Mouse (Mus musculus) thymus, adult 2 months (tissue): ENCODE measurements around the gene Traf1. TPM values are rescaled to one million over a fixed set of nuclear protein-coding genes. Genes with fewer than 3 reads are reported as not detected.
A peak's percentile ranks its signal among the peaks of the same experiment; 100 is the strongest.

Experiments
- DNase-seq: peaks from one replicate; pipeline ENCODE4 v3.0.0; 2021
- H3K27ac ChIP-seq: fragments of 200-500 bp; 2 replicates; pipeline ENCODE4 v1.5.1; 2012; ENCODE audit warnings: low read length, control low read depth; ENCODE audit not compliant: control insufficient read depth, insufficient read depth
- H3K27me3 ChIP-seq: fragments of 200-500 bp; 2 replicates; pipeline ENCODE4 v1.6.1; 2012; ENCODE audit warnings: mild to moderate bottlenecking, low read length, moderate library complexity, mixed read lengths; ENCODE audit not compliant: control insufficient read depth, insufficient read depth
- H3K36me3 ChIP-seq: fragments of 200-500 bp; 2 replicates; pipeline ENCODE4 v1.6.1; 2012; ENCODE audit warnings: mild to moderate bottlenecking, low read length, moderate library complexity; ENCODE audit not compliant: control insufficient read depth, insufficient read depth
- H3K4me1 ChIP-seq: fragments of 200-500 bp; replicated peaks from 2 replicates; pipeline ENCODE4 v1.6.1; 2012; ENCODE audit warnings: low read length; ENCODE audit not compliant: control insufficient read depth, insufficient read depth
- H3K4me3 ChIP-seq: fragments of 200-500 bp; 2 replicates; pipeline ENCODE4 v1.5.1; 2012; ENCODE audit warnings: mild to moderate bottlenecking, low read length, control low read depth, moderate library complexity; ENCODE audit not compliant: control insufficient read depth, insufficient read depth
- CTCF ChIP-seq: fragments of 200-500 bp; IDR thresholded peaks from 2 replicates; pipeline ENCODE4 v1.5.1; 2012; ENCODE audit warnings: mild to moderate bottlenecking, control low read depth, low read length, moderate library complexity, borderline replicate concordance; ENCODE audit not compliant: control insufficient read depth, poor library complexity, insufficient read depth; ENCODE audit errors: extremely low read depth
- POLR2A ChIP-seq: fragments of 200-500 bp; IDR thresholded peaks from 2 replicates; pipeline ENCODE4 v1.6.1; 2012; ENCODE audit warnings: mild to moderate bottlenecking, low read length, control low read depth, moderate library complexity; ENCODE audit not compliant: control insufficient read depth, poor library complexity, insufficient read depth; ENCODE audit errors: extremely low read depth
- WGBS: fragments of 180-500 bp; shearing (Covaris S2); methylation state at CpG from one replicate; pipeline ENCODE4 v1.1.7; 2018; 5-methylcytosine and 5-hydroxymethylcytosine counted together
- polyA plus RNA-seq: library from polyadenylated mRNA; depleted of rRNA; stranded (reverse); fragments of >200 nt; gene quantifications from 2 replicates; pipeline ENCODE4 v1.2.3, GENCODE M21; 2012

The Traf1 gene
- polyA plus RNA-seq, 1 experiment: 80.4 TPM

- peak; percentile 92 for DNase-seq
- 2% methylated on average over 13 of the region's 13 CpGs for WGBS
Observed at GRCm38 (mm10) chr2:34963371-34963956, 1.9 kb upstream of the Traf1 start.

DNA sequence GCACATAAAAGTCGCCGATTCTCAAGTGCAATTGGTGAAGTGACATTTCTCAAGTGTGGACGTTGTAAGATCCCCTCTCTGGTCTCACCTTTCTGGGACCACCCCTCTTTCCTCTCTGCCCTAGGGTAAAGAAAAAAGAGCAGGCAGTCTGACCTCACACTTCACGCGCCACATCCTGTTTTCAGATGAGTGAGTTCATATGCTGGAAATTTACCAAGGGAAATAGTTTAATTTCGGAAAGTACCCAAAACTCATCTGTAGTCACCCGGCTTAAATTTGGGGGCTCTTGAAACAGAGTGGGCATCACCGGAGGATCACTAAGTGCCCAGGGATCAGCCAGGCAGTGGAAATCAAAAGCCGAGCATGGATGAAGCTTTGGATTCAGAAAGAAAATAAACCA lies 1.3 kb upstream of the Traf1 start:
- H3K4me1 ChIP-seq: peaks cover 75% of the 10 kb centered on the region
- no peak for TF ChIP-seq POLR2A
- no peak for TF ChIP-seq CTCF
- no peaks in the 10 kb centered on the region for H3K36me3 ChIP-seq
- WGBS: 14% methylated on average over 9 of the region's 9 CpGs
- DNase-seq: peak; percentile 71
- no peaks in the 10 kb centered on the region for H3K27me3 ChIP-seq
- H3K27ac ChIP-seq: peak overlapping the region; percentile 96
- no peak overlapping the region for H3K4me3 ChIP-seq

More at GRCm38 (mm10) chr2:34963371-34963956, 1.9 kb upstream of the Traf1 start:
- peak overlapping the region; percentile 10; the same call in 1 of the 2 replicates for H3K4me3 ChIP-seq
- H3K36me3 ChIP-seq: no peaks in the 10 kb centered on the region
- H3K27me3 ChIP-seq: no peaks in the 10 kb centered on the region
- peak overlapping the region; percentile 96 for H3K27ac ChIP-seq
- peaks cover 70% of the 10 kb centered on the region for H3K4me1 ChIP-seq
- TF ChIP-seq POLR2A: peak; percentile 68; the same call in 1 of the 2 replicates
- no peak for TF ChIP-seq CTCF

- Histone ChIP-seq H3K4me1 (peaks cover 79% of the 10 kb centered on the region), H3K4me3 (no peak overlapping the region), H3K27me3 (no peaks in the 10 kb centered on the region), H3K36me3 (no peaks in the 10 kb centered on the region), H3K27ac (peak overlapping the region; percentile 96)
- TF ChIP-seq POLR2A: no peak
- no peak for TF ChIP-seq CTCF
- WGBS: 76% methylated on average over 2 of the region's 2 CpGs
- no peak for DNase-seq
Observed at GRCm38 (mm10) chr2:34962211-34962610, 639 bp upstream of the Traf1 start.

GRCm38 (mm10) chr2:34960966-34961365 lies 606 bp downstream of the Traf1 start:
- Histone ChIP-seq H3K27me3 (no peaks in the 10 kb centered on the region), H3K4me1 (peaks cover 80% of the 10 kb centered on the region), H3K36me3 (no peaks in the 10 kb centered on the region), H3K4me3 (peak overlapping the region; percentile 46), H3K27ac (peak overlapping the region; percentile 96)
- 76% methylated on average over 6 of the region's 6 CpGs for WGBS
- TF ChIP-seq CTCF (no peak), POLR2A (no peak)
- no peak for DNase-seq

GRCm38 (mm10) chr2:34960466-34960865 lies 1.1 kb downstream of the Traf1 start:
- 93% methylated on average over 4 of the region's 5 CpGs for WGBS
- no peaks in the 10 kb centered on the region for H3K36me3 ChIP-seq
- TF ChIP-seq CTCF (no peak), POLR2A (no peak)
- H3K27me3 ChIP-seq: no peaks in the 10 kb centered on the region
- no peak overlapping the region for H3K4me3 ChIP-seq
- peaks cover 77% of the 10 kb centered on the region for H3K4me1 ChIP-seq
- no peak for DNase-seq
- H3K27ac ChIP-seq: peak overlapping the region; percentile 96

- H3K4me3 ChIP-seq: no peak overlapping the region
Observed at GRCm38 (mm10) chr2:34958582-34958981, 3.0 kb downstream of the Traf1 start.

More at GRCm38 (mm10) chr2:34958582-34958981, 3.0 kb downstream of the Traf1 start:
- peak overlapping the region; percentile 81 for H3K27ac ChIP-seq
- no peaks in the 10 kb centered on the region for H3K27me3 ChIP-seq
- DNase-seq: peak; percentile 62
- H3K36me3 ChIP-seq: no peaks in the 10 kb centered on the region
- 8% methylated on average over 7 of the region's 7 CpGs for WGBS
- H3K4me1 ChIP-seq: peaks cover 71% of the 10 kb centered on the region
- TF ChIP-seq CTCF (no peak), POLR2A (no peak)
